Mouse (Mus musculus): Measurements from ENCODE around the gene Atoh8. TPM values are rescaled to one million over a fixed set of nuclear protein-coding genes. Genes with fewer than 3 reads are reported as not detected.
A peak's percentile ranks its signal among the peaks of the same experiment; 100 is the strongest.

The Atoh8 gene
- 9.2 and 9.6 TPM in 2 replicates for polyA plus RNA-seq (2014; fragmentation: Nextera tagmentation; extraction: Ambion mirVana)

DNA sequence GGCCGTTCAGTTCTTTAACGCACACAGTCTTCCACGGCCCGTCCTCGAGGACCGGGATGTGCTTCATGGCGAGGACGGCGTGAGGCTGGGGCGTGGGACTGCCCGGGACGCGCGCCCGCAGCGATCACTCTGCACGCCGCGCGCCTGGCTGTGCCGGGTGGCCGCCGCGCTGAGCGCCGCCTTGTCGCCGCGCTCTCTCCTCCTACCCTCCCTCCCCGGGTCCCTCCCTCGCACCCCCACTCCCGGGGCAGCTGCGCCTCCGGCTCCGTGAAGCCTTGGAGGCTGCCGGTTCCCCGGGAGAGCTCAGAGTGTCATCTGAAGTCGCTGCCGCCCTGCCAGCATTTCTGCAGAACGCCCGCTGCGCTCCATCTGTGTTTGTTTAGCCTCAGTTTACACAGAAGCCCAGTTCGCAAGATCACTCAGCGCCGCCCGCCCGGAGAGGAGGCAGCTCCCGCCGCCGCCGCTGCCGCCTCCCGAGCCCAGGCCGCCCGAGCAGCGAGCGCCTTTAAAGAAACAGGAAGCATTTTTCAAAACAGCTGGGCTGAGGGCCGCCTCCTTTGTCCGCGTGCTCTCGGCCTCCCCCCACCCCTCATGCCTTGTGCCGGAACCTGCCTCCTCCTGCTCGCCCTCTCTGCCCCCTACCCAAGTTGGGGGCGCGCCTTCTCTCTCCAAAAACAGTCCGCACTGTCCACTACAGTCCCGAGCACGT lies at the start of gene Atoh8:
Atoh8 (minus strand) TSS at position 480 of the 709 bp plus-strand sequence.
- under 1% methylated on average over 57 of the region's 68 CpGs for WGBS
- peaks cover 18% of the 10 kb centered on the region for H3K4me1 ChIP-seq (replicated peaks; ENCODE audit: control insufficient read depth, insufficient read depth, low read length)
- DNase-seq (ENCODE audit: low spot score): peak; percentile 80
- H3K27me3 ChIP-seq (ENCODE audit: control insufficient read depth, insufficient read depth, low read length): peaks cover 30% of the 10 kb centered on the region; the same call in 1 of the 2 replicates
- peak within 1 kb of the TSS; percentile 58 for H3K9ac ChIP-seq (ENCODE audit: low read depth, low read length)
- H3K36me3 ChIP-seq (ENCODE audit: control insufficient read depth, insufficient read depth, low read length): no peaks in the 10 kb centered on the region
- peak; percentile 49; the same call in 1 of the 2 replicates for ATAC-seq (ENCODE audit: low FRiP score)
- peak within 1 kb of the TSS; percentile 59 for H3K4me3 ChIP-seq (ENCODE audit: low read depth, low read length)
- H3K9me3 ChIP-seq (ENCODE audit: control insufficient read depth, low read length): no peaks in the 10 kb centered on the region
- H3K4me2 ChIP-seq (replicated peaks; ENCODE audit: low read depth, low read length): peak within 1 kb of the TSS; percentile 97
- peak within 1 kb of the TSS; percentile 54 for H3K27ac ChIP-seq (ENCODE audit: low read depth, low read length)

DNA sequence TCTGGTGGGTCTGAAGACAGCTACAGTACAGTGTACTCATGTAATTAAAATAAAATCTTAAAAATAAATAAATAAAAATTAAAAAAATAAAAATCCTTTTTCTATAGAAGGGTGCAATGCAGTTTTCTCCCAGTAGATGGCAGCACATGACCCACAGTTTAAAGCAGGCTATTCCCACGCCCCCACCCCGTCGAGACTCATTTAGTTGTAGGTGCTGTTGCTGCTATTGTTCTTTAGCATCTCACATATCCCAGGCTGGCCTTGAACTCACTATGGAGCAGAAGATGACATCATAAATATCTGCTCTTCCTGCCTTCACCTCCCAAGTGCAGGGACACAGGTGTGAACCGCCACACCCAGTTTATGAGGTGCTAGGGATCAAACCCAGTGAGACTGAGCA lies 48.5 kb upstream of the Atoh8 start:
- 26% methylated on average over 4 of the region's 4 CpGs for WGBS
- ATAC-seq (ENCODE audit: low FRiP score) (no peak), DNase-seq (ENCODE audit: low spot score) (peak; percentile 63)

DNA sequence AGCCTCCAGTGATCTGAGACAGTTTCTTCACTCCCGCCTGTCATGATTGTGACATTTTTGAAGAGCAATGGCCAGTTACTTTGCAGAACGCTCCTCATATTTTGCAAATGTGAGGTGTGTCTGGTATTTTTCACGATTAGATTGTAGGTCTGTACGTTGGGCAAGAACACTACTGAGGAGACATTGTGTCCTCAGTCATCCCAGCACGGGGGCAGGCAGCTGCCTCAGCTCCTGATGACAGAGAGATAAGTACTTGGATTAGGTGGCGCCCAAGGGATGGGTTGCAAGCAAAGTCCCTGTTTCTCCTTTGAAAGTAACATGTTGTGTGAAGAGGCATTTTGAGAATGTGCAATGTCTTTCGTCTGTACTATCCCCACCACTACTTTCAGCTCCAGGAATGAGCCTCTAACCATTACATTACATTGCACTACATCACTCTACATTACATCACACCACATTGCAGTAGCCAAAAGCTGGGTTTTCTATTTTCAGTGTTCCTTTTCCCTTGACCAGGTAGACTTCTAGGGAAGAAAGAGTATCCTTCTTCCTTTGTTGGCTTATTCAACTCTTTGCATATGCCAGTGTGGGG lies 45.1 kb upstream of the Atoh8 start:
- WGBS: 80% methylated on average over 7 of the region's 7 CpGs

More for the DNA sequence above, 48.5 kb upstream of the Atoh8 start:
- Histone ChIP-seq H3K4me2 (replicated peaks; ENCODE audit: low read depth, low read length) (no peak overlapping the region), H3K27me3 (ENCODE audit: control insufficient read depth, insufficient read depth, low read length) (no peaks in the 10 kb centered on the region), H3K27ac (ENCODE audit: low read depth, low read length) (no peak overlapping the region), H3K9me3 (ENCODE audit: control insufficient read depth, low read length) (no peaks in the 10 kb centered on the region), H3K9ac (ENCODE audit: low read depth, low read length) (no peak overlapping the region), H3K36me3 (ENCODE audit: control insufficient read depth, insufficient read depth, low read length) (no peaks in the 10 kb centered on the region), H3K4me3 (ENCODE audit: low read depth, low read length) (no peak overlapping the region), H3K4me1 (replicated peaks; ENCODE audit: control insufficient read depth, insufficient read depth, low read length) (no peaks in the 10 kb centered on the region)

DNA sequence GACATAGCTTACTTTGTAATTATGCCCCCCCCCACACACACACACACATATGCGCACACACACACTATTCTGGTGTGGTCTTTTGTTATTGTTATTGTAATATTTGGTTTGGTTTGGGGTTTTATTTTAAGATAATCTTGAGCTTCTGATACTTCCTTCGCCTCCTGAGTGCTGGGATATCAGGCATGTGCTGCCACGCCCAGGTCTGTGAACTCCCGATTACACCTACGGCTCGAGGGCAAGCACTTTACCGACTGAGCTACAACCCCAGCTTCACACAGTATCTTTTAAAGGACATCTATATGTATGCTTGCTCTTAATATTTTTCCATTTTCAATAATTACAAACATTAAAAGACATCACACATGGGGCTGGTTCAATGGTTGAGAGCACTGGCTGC lies 44.1 kb upstream of the Atoh8 start:
- no peaks in the 10 kb centered on the region for H3K9me3 ChIP-seq (ENCODE audit: control insufficient read depth, low read length)
- ATAC-seq (ENCODE audit: low FRiP score): no peak
- H3K4me1 ChIP-seq (replicated peaks; ENCODE audit: control insufficient read depth, insufficient read depth, low read length): no peaks in the 10 kb centered on the region
- H3K27me3 ChIP-seq (ENCODE audit: control insufficient read depth, insufficient read depth, low read length): no peaks in the 10 kb centered on the region
- 85% methylated on average over 7 of the region's 7 CpGs for WGBS
- no peak overlapping the region for H3K27ac ChIP-seq (ENCODE audit: low read depth, low read length)
- no peak overlapping the region for H3K9ac ChIP-seq (ENCODE audit: low read depth, low read length)
- no peak overlapping the region for H3K4me3 ChIP-seq (ENCODE audit: low read depth, low read length)
- H3K36me3 ChIP-seq (ENCODE audit: control insufficient read depth, insufficient read depth, low read length): no peaks in the 10 kb centered on the region
- DNase-seq (ENCODE audit: low spot score): no peak
- no peak overlapping the region for H3K4me2 ChIP-seq (replicated peaks; ENCODE audit: low read depth, low read length)

More for the DNA sequence above, 45.1 kb upstream of the Atoh8 start:
- Histone ChIP-seq H3K4me1 (replicated peaks; ENCODE audit: control insufficient read depth, insufficient read depth, low read length) (no peaks in the 10 kb centered on the region), H3K36me3 (ENCODE audit: control insufficient read depth, insufficient read depth, low read length) (no peaks in the 10 kb centered on the region), H3K4me2 (replicated peaks; ENCODE audit: low read depth, low read length) (no peak overlapping the region), H3K9ac (ENCODE audit: low read depth, low read length) (no peak overlapping the region), H3K27ac (ENCODE audit: low read depth, low read length) (no peak overlapping the region), H3K27me3 (ENCODE audit: control insufficient read depth, insufficient read depth, low read length) (no peaks in the 10 kb centered on the region), H3K4me3 (ENCODE audit: low read depth, low read length) (no peak overlapping the region), H3K9me3 (ENCODE audit: control insufficient read depth, low read length) (no peaks in the 10 kb centered on the region)
- ATAC-seq (ENCODE audit: low FRiP score) (no peak), DNase-seq (ENCODE audit: low spot score) (no peak)

DNA sequence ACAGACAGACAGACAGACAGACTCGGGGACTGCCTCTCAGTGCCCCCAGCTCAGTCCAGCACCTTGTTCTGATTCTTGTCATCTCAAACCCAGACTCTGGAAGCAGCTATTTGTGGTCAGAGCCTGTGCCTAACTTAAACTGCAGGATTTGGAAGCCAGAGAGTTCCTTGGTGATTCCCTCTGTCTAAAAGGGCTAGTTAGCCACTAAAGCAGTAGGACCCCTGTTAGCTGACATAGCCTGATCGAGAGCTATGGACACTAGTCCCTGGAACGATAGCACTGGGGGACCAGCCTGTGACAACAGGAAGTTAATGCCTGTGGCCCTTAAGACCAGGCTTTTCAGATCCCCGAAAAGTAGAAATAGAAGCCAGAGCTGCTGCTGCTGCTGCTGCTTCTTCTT lies 43.5 kb upstream of the Atoh8 start:
- Histone ChIP-seq H3K9ac (ENCODE audit: low read depth, low read length) (no peak overlapping the region), H3K27me3 (ENCODE audit: control insufficient read depth, insufficient read depth, low read length) (no peaks in the 10 kb centered on the region), H3K9me3 (ENCODE audit: control insufficient read depth, low read length) (no peaks in the 10 kb centered on the region), H3K4me3 (ENCODE audit: low read depth, low read length) (no peak overlapping the region), H3K4me2 (replicated peaks; ENCODE audit: low read depth, low read length) (no peak overlapping the region), H3K4me1 (replicated peaks; ENCODE audit: control insufficient read depth, insufficient read depth, low read length) (no peaks in the 10 kb centered on the region), H3K36me3 (ENCODE audit: control insufficient read depth, insufficient read depth, low read length) (no peaks in the 10 kb centered on the region), H3K27ac (ENCODE audit: low read depth, low read length) (no peak overlapping the region)
- WGBS: 79% methylated on average over 4 of the region's 4 CpGs
- DNase-seq (ENCODE audit: low spot score): no peak
- no peak for ATAC-seq (ENCODE audit: low FRiP score)

DNA sequence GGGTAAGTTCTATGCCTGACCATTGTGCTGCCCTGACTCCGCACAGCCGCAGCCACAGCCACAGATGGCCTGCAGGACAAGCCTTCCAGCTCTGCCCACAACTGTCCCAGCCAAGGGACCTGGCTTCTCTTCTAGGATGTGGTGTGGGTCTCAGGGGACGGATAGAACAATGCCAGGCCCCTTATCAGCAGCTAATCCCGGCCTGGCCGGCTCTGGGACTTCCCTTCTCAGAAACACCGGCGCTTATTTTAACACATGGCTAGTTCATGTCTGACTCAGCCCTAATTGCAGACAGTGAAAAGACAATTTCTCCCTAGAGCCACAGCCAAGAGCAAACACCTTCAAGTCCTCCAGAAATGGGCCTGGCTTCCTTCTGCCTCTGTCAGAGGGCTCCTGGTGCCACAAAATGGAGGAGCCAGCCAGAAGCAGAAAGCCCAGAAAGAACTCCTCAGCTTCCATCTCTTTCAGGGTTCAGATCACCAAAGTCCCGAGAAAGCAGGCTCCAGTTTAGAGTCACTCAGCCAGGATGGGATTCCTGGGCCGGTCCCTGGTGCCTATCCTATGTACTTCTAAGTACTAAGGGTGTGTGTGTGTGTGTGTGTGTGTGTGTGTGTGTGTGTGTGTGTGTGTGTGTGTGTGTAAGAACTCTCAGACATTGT lies 42.3 kb upstream of the Atoh8 start:
- Histone ChIP-seq H3K27ac (ENCODE audit: low read depth, low read length) (no peak overlapping the region), H3K36me3 (ENCODE audit: control insufficient read depth, insufficient read depth, low read length) (no peaks in the 10 kb centered on the region), H3K27me3 (ENCODE audit: control insufficient read depth, insufficient read depth, low read length) (no peaks in the 10 kb centered on the region), H3K4me3 (ENCODE audit: low read depth, low read length) (no peak overlapping the region), H3K9me3 (ENCODE audit: control insufficient read depth, low read length) (no peaks in the 10 kb centered on the region), H3K4me1 (replicated peaks; ENCODE audit: control insufficient read depth, insufficient read depth, low read length) (no peaks in the 10 kb centered on the region), H3K9ac (ENCODE audit: low read depth, low read length) (no peak overlapping the region), H3K4me2 (replicated peaks; ENCODE audit: low read depth, low read length) (no peak overlapping the region)
- no peak for ATAC-seq (ENCODE audit: low FRiP score)
- no peak for DNase-seq (ENCODE audit: low spot score)
- WGBS: 79% methylated on average over 9 of the region's 9 CpGs

DNA sequence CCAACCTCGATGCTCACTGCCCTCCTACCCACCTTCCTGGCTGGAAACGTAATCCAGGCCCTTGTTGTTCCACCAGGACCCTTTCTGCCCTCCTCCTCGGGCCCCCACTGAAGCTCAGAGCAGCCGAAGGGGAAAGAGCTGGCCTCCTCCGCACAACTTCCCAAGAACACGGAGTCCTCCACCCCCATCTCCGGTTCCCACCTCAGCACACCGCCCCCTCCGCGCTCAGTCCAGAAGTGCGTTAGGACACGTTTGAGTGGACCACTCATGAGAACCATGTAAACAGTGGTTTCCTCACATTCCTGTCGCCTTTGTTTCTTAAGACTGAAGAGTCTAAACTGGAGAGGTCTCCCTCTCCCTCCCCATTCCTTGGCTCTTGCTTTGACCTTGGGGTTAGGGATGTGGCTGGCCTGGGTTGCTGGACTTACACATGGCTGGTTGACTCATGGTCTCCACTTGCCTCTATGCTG lies 41.6 kb upstream of the Atoh8 start:
- H3K27ac ChIP-seq (ENCODE audit: low read depth, low read length): no peak overlapping the region
- DNase-seq (ENCODE audit: low spot score) (no peak), ATAC-seq (ENCODE audit: low FRiP score) (no peak)
- H3K9ac ChIP-seq (ENCODE audit: low read depth, low read length): no peak overlapping the region
- H3K9me3 ChIP-seq (ENCODE audit: control insufficient read depth, low read length): no peaks in the 10 kb centered on the region
- no peak overlapping the region for H3K4me3 ChIP-seq (ENCODE audit: low read depth, low read length)
- no peaks in the 10 kb centered on the region for H3K27me3 ChIP-seq (ENCODE audit: control insufficient read depth, insufficient read depth, low read length)
- H3K36me3 ChIP-seq (ENCODE audit: control insufficient read depth, insufficient read depth, low read length): no peaks in the 10 kb centered on the region
- 86% methylated on average over 13 of the region's 13 CpGs for WGBS
- no peaks in the 10 kb centered on the region for H3K4me1 ChIP-seq (replicated peaks; ENCODE audit: control insufficient read depth, insufficient read depth, low read length)
- no peak overlapping the region for H3K4me2 ChIP-seq (replicated peaks; ENCODE audit: low read depth, low read length)

DNA sequence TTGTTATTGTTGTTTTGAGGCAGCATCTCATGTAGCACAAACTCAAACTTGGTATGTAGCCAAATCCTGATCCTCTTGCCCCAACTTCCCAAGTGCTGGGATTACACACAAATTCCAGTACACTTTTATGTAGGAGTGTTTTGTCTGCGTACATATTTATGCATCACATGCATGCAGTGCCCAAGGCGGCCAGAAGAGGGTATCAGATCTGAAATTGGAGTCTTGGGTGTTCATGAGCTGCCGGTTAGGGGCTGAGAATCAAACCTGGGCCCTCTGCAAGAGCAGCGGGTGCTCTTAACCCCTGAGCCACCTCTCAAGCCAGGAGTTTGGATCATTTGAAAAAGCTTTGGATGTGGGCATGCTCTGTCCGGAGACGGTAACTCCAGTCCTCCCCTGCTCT lies 40.8 kb upstream of the Atoh8 start:
- H3K4me1 ChIP-seq (replicated peaks; ENCODE audit: control insufficient read depth, insufficient read depth, low read length): no peaks in the 10 kb centered on the region
- H3K27me3 ChIP-seq (ENCODE audit: control insufficient read depth, insufficient read depth, low read length): no peaks in the 10 kb centered on the region
- H3K36me3 ChIP-seq (ENCODE audit: control insufficient read depth, insufficient read depth, low read length): no peaks in the 10 kb centered on the region
- H3K4me3 ChIP-seq (ENCODE audit: low read depth, low read length): no peak overlapping the region
- no peak for ATAC-seq (ENCODE audit: low FRiP score)
- no peak overlapping the region for H3K27ac ChIP-seq (ENCODE audit: low read depth, low read length)
- no peak overlapping the region for H3K4me2 ChIP-seq (replicated peaks; ENCODE audit: low read depth, low read length)
- WGBS: 92% methylated on average over 6 of the region's 6 CpGs
- DNase-seq (ENCODE audit: low spot score): no peak
- H3K9ac ChIP-seq (ENCODE audit: low read depth, low read length): no peak overlapping the region
- no peaks in the 10 kb centered on the region for H3K9me3 ChIP-seq (ENCODE audit: control insufficient read depth, low read length)
